Mouse (Mus musculus) liver, adult 2 months (tissue): Measurements from ENCODE around the gene Birc7.

Source experiments
- CTCF ChIP-seq: fragments of 200-500 bp; IDR thresholded peaks from 2 replicates; pipeline ENCODE4 v1.5.1; 2011; ENCODE audit warnings: low read depth, low read length, control low read depth
- POLR2A ChIP-seq: fragments of 200-500 bp; IDR thresholded peaks from 2 replicates; pipeline ENCODE4 v1.6.1; 2011; ENCODE audit warnings: low read length, control low read depth; ENCODE audit not compliant: insufficient read depth; ENCODE audit errors: extremely low read depth

GRCm38 (mm10) chr2:180881281-180881680, 47.5 kb upstream of the Birc7 start:
- TF ChIP-seq CTCF (no peak), POLR2A (no peak)
